Mouse (Mus musculus): Measurements from ENCODE around the gene Olfr49.

Olfr49 gene

GRCm38 (mm10) chr14:54284839-54285238 is at the start of gene Olfr49:
Gene Olfr49, minus strand, starts transcription at chr14:54284939.
- in situ Hi-C loops (cut with MboI, MseI) = loop anchor here (5.0 to 25.0 kb wide), 2 partner anchors 52 to 1898 kb away; partner anchors contain the start of genes Olfr1511 and Olfr1512

- in situ Hi-C loops (cut with MboI, MseI) = no loop called here
Measured at GRCm38 (mm10) chr14:54333452-54334189, 48.9 kb upstream of the Olfr49 start.

- in situ Hi-C loops (cut with MboI, MseI) = no loop called here
Measured at GRCm38 (mm10) chr14:54332176-54333074, 47.7 kb upstream of the Olfr49 start.

- in situ Hi-C loops (cut with MboI, MseI) = no loop called here
Measured at GRCm38 (mm10) chr14:54331178-54331577, 46.4 kb upstream of the Olfr49 start.

GRCm38 (mm10) chr14:54329201-54329600 is 44.5 kb upstream of the Olfr49 start:
- in situ Hi-C loops (cut with MboI, MseI) = loop anchor here (10.0 kb wide), 1 partner anchor 64 kb away; no protein-coding TSS in a partner anchor

GRCm38 (mm10) chr14:54328548-54328947 is 43.8 kb upstream of the Olfr49 start:
- in situ Hi-C loops (cut with MboI, MseI) = loop anchor here (10.0 kb wide), 1 partner anchor 64 kb away; no protein-coding TSS in a partner anchor

- in situ Hi-C loops (cut with MboI, MseI) = loop anchor here (10.0 kb wide), 1 partner anchor 60 kb away; no protein-coding TSS in a partner anchor
Measured at GRCm38 (mm10) chr14:54324486-54324885, 39.7 kb upstream of the Olfr49 start.

- in situ Hi-C loops (cut with MboI, MseI) = loop anchor here (10.0 kb wide), 1 partner anchor 57 kb away; no protein-coding TSS in a partner anchor
Measured at GRCm38 (mm10) chr14:54321556-54322376, 37.0 kb upstream of the Olfr49 start.

GRCm38 (mm10) chr14:54311763-54312162 is 27.0 kb upstream of the Olfr49 start:
- in situ Hi-C loops (cut with MboI, MseI) = no loop called here

- in situ Hi-C loops (cut with MboI, MseI) = loop anchor here (5.0 kb wide), 1 partner anchor 33 kb away; no protein-coding TSS in a partner anchor
Measured at GRCm38 (mm10) chr14:54300676-54301075, 15.9 kb upstream of the Olfr49 start.

- in situ Hi-C loops (cut with MboI, MseI) = loop anchor here (5.0 kb wide), 1 partner anchor 33 kb away; no protein-coding TSS in a partner anchor
Measured at GRCm38 (mm10) chr14:54300136-54300535, 15.4 kb upstream of the Olfr49 start.

GRCm38 (mm10) chr14:54276446-54276845 is 8.3 kb downstream of the Olfr49 start:
- in situ Hi-C loops (cut with MboI, MseI) = loop anchor here (25.0 kb wide), 1 partner anchor 1889 kb away; the partner anchor contains the start of genes Olfr1511 and Olfr1512

GRCm38 (mm10) chr14:54272696-54273095 is 12.0 kb downstream of the Olfr49 start:
- in situ Hi-C loops (cut with MboI, MseI) = no loop called here

GRCm38 (mm10) chr14:54271976-54272606 is 12.6 kb downstream of the Olfr49 start:
- in situ Hi-C loops (cut with MboI, MseI) = no loop called here

- in situ Hi-C loops (cut with MboI, MseI) = no loop called here
Measured at GRCm38 (mm10) chr14:54270413-54270812, 14.3 kb downstream of the Olfr49 start.

GRCm38 (mm10) chr14:54269566-54269965 is 15.2 kb downstream of the Olfr49 start:
- in situ Hi-C loops (cut with MboI, MseI) = loop anchor here (5.0 to 10.0 kb wide), 2 partner anchors 33 to 55 kb away; no protein-coding TSS in a partner anchor

GRCm38 (mm10) chr14:54267966-54268365 is 16.8 kb downstream of the Olfr49 start:
- in situ Hi-C loops (cut with MboI, MseI) = loop anchor here (5.0 to 10.0 kb wide), 2 partner anchors 34 to 57 kb away; no protein-coding TSS in a partner anchor

- in situ Hi-C loops (cut with MboI, MseI) = loop anchor here (5.0 to 10.0 kb wide), 2 partner anchors 36 to 59 kb away; no protein-coding TSS in a partner anchor
Measured at GRCm38 (mm10) chr14:54265951-54266350, 18.8 kb downstream of the Olfr49 start.

GRCm38 (mm10) chr14:54265093-54265492 is 19.6 kb downstream of the Olfr49 start:
- in situ Hi-C loops (cut with MboI, MseI) = loop anchor here (5.0 to 10.0 kb wide), 2 partner anchors 37 to 60 kb away; no protein-coding TSS in a partner anchor

GRCm38 (mm10) chr14:54264231-54264630 is 20.5 kb downstream of the Olfr49 start:
- in situ Hi-C loops (cut with MboI, MseI) = loop anchor here (10.0 kb wide), 1 partner anchor 61 kb away; no protein-coding TSS in a partner anchor
